Mouse (Mus musculus) left cerebral cortex, postnatal 14 days (tissue): ENCODE results near the gene Adcy9. TPM values are rescaled to one million over a fixed set of nuclear protein-coding genes. Genes with fewer than 3 reads are reported as not detected.
A peak's percentile ranks its signal among the peaks of the same experiment; 100 is the strongest.

Experiments used
- DNase-seq, 2 experiments: peaks; one replicate each; pipeline ENCODE4 v3.0.0; 2021 to 2022; ENCODE audit warnings: low spot score in 2 of 2, mixed read lengths in 1 of 2
- intact Hi-C: fragments of 180-260 bp; cut with DNase I; formaldehyde crosslinking; loops from one replicate; pipeline ENCODE4 v1.15.1; 2025
- long read RNA-seq, 2 experiments: library from polyadenylated mRNA; stranded (forward); transcript quantifications; one replicate each; pipeline ENCODE4 v2.0.0; 2021
- total RNA-seq, 2 experiments: library from RNA; stranded (reverse); gene quantifications; 2 replicates each; pipeline ENCODE4 v1.2.3; 2021

The Adcy9 gene
- 10 to 100 TPM; 50.1 to 57.1 TPM for total RNA-seq
- long read RNA-seq, experiment 1, full-length matches to known transcripts, result 7 of 17 reads
- long read RNA-seq, experiment 1, partial matches to known transcripts, result 6 of 17 reads
- long read RNA-seq, experiment 1, other reads (novel, unspliced or antisense), result 4 of 17 reads
- long read RNA-seq, experiment 2, full-length matches to known transcripts, result 7 of 17 reads
- long read RNA-seq, experiment 2, partial matches to known transcripts, result 6 of 17 reads
- long read RNA-seq, experiment 2, other reads (novel, unspliced or antisense), result 4 of 17 reads

DNA sequence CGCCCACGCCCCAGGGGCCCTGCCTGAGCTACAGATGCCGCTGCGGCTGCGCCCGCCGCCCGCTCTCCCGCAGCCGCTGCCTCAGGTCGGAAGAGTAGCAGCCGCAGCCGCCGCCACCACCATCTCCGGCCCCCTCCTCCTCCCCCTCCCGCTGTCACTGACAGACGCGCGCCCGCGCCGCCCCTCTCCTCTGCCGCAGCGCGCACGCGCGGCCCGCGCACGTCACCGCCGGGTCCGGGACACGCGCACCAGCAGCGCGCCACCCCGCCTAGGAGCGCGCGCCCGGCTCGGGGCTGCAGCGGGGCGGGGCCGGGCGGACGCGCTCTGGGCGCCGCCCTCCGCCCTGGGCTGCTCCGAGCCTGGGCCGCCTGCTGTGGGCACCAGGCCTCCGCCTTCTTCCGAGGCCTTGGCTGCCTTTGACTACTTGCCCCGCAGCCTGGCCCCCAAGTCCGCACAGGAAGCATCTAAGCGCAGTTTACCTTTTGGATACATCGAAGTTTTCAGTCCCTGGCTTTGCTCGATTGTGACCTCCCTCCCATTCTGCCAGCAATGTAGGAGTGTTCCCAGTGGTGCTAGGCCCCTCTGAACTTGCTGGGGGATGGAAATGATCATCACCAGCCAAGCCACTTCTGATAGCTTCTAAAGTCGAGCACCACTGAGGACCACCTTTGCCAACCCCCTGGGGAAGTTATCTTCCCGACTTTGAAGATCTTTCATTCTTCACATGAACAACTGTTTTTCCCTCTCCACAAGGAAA is at the start of gene Adcy9:
TSS of gene Adcy9 (minus strand) at position 201 of the 757 bp plus-strand sequence.
- intact Hi-C loops, result loop anchor here (2.0 kb wide), 1 partner anchor 104 kb away; no protein-coding TSS in a partner anchor
- DNase-seq, result peak; percentile 89 to 92

DNA sequence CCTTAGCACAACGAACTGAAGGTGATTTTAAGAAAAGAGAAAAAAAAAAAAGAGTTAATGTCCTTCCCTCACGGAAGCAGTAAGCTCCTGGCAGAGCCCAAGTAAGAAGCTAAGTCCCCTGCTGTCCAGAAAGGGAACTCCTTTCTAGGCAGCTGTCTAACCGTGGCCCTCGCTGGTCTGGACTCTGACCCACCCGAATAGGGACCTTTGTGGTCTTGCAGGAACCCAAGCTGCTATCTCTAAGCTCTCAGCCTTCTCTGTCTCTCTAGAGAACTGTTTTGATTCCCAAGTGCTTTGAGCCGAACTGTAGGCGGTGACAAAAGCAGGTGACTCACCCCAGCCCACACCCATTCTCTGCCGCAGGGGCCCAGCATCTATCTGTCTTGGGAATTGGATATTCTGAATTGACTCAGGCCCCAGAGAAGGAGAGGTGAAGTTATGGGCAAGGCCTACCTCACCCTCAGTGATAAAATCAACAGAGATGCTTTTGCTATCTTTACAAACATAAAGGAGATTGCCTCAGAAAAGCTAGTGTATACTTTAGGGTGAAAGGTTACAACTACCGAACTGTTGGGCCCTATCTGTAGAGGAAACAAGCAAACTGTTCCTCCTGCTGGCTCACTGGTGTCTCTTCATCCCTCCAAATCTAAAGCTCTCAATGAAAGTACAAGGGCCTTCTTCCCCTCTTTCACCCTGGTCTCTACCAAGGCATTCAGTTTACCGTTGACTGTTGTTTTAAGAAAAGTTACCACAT is 49.5 kb upstream of the Adcy9 start:
- DNase-seq, result peak in 1 of 2 experiments; percentile 28
- intact Hi-C loops, result loop anchor here (5.0 kb wide), 2 partner anchors 52 to 152 kb away; no protein-coding TSS in a partner anchor

DNA sequence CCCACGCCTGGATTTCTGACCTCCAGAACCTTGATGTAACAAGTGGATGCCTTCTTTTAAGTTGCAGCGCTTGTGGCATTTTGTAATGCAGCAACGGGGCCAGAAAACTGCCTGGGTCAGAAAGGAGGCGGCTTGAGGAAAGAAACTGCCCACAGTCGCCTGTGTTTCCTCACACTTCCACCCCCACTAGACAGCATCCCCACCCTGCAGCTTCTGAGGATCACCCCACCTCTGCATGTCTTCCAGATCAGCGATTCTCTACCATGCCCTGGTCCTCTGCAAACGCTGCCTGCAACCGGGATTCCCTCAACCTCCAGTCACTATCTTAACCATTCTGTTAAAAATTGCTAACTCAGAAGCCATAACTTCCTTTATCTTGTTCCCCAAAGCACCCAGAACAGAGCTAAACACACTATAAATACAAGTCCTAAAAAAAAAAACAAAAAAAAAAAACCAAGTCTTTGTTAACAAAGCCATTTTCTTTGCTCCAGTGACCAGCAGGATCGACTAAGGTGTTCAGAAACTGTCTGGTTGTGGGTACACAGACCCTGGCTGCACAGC is 44.3 kb upstream of the Adcy9 start:
- DNase-seq, result no peak
- intact Hi-C loops, result no loop called here

DNA sequence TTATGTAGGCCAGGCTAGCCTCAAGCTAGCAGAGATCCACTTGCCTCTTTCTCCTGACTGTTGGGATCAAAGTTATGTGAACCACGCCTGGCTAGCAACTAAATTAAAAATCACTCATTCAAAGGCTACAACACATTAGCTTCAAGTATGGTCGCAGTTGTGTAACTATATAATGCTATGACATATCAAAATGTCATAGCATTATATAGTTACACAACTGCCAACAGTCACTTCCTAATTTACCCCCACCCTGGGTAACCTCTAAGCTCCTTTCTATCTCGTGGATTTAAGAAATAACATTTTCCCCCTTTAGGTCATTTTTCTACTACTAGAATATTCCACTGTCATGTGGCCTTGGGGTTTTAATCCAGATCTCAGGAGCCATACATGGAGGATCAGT is 37.6 kb upstream of the Adcy9 start:
- DNase-seq, result no peak
- intact Hi-C loops, result loop anchor here (5.0 kb wide), 1 partner anchor 41 kb away; no protein-coding TSS in a partner anchor

DNA sequence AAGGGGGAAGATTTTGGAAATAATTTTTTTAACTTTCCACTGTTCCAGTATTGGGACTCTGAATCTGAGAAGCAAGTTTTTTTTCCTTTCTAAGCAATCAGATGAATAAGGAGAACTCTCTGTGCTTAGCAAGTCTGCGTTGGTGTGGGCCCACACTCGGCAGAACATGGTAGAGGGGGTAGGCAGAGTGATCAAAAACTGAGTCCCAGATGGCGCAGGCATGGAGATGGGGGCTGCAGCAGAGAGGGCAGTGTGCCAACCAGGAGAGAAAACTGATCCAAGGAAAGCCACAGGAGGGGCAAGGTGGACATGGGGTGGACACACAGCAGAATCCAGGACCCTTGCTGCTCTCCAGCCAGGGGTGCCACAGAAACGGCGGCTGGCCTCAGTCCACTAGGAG is 36.1 kb upstream of the Adcy9 start:
- intact Hi-C loops, result loop anchor here (5.0 kb wide), 1 partner anchor 39 kb away; no protein-coding TSS in a partner anchor
- DNase-seq, result peak; percentile 74 to 87

DNA sequence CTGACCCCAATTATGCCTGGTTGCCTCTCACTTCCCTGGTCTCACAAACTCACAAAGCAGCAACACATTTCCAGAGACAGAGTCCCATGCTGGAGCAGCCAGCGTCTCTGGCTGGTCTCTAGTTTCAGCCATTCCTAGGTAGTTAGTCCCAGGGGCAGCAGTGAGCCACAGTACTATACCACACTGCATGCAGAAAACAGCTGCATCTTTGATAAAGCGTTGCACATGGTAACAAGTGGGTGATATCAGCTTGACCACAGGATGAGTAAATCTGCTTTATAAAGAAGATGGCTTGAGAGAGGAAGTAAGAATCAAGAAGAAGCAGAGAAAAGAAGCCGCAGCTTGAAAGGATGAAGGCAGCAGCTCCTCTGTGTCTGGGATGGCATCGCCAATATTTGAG is 35.4 kb upstream of the Adcy9 start:
- DNase-seq, result no peak
- intact Hi-C loops, result loop anchor here (5.0 kb wide), 1 partner anchor 38 kb away; no protein-coding TSS in a partner anchor

DNA sequence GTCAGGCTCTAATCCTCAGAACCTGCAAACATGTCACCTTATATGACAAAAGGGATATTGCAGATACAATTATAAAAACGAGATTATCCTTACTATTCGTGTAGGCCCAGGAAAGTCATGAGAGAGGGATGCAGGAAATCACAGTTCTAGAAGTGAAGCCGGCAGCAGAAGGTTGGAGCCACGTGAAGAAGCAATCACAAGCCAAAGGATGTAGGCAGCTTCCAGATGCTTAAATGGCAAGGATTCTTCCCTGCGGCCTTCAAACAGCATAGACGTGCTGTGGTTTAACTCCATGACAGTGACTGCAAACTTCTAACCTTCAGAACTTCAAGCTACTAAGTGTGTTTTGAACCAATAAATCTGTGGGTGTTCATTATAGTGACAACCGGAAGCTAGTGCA is 34.3 kb upstream of the Adcy9 start:
- DNase-seq, result peak in 1 of 2 experiments; percentile 64
- intact Hi-C loops, result no loop called here

DNA sequence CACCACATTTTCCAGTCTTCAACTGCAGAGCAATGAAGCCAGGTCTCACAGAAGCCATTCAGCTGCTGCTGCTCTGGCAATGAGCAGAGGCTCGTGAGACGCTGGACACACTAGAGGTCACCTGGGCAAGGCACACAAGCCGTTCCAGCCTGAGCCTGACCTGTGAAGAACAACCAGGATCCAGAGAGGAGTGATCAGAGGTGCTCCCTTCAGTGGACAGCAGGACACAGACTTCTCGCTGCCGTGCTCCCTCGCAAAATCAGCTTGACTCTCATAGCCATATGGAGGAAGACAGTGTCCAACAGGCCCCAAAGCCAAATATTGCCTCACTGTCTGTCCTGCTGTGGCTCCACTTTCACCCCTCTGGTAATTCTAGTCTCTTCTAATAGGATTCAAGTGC is 29.1 kb upstream of the Adcy9 start:
- intact Hi-C loops, result no loop called here
- no peak for DNase-seq

DNA sequence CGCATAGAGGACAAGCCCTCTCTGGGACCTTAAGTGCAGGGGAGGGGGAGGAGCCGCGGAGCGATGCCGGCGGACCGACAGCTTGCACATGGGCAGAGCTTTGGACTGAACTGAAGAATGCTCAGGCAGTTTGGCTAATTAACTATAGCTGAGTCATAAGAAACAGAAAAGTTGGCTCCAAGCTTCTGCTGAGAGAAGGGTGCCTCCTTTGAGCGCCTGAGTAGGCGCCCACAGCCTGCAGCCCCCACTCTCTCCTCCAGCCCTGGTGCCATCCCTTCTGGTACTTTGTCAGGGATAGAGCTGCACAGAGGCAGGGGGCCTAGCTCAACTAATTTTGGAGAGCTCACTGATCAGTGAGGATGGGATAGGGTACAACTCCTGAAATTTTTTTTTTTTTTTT is 27.9 kb upstream of the Adcy9 start:
- intact Hi-C loops, result no loop called here
- peak; percentile 56 to 66 for DNase-seq

DNA sequence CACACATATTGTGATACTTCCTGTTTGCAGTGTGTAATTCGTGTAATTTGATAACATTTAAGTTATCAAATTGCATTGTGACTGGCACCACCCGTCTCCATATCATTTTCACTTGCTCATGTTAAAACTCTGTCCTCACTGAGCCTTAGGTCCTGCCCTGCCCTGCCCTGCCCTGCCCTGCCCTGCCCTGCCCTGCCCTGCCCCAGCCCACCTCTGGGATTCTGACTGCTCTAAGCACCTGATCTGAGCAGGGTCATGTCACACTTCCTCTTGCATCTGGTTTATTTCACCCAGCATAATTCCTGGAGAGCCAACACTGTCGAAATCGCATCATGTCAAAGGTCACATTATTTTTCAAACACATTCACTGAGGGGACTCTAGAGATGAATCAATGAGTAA is 26.1 kb upstream of the Adcy9 start:
- intact Hi-C loops, result no loop called here
- no peak for DNase-seq

DNA sequence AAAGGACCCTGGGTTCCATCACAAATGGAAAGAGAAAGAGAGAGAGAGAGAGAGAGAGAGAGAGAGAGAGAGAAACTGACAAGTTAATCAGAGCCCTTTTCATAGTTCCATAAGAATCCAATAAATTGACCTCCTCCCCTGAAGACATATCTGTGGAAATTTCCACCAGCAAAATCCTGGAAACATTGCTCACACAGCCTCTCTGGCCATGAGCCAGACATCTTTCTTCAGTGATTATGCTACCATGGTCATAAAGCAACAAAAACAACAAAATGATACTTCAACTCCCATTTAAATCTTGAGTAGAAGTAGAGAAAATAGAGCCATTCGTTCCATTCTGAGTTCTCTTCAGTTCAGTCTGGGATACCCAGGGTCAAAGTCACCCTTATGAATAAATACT is 24.1 kb upstream of the Adcy9 start:
- intact Hi-C loops, result no loop called here
- DNase-seq, result no peak

DNA sequence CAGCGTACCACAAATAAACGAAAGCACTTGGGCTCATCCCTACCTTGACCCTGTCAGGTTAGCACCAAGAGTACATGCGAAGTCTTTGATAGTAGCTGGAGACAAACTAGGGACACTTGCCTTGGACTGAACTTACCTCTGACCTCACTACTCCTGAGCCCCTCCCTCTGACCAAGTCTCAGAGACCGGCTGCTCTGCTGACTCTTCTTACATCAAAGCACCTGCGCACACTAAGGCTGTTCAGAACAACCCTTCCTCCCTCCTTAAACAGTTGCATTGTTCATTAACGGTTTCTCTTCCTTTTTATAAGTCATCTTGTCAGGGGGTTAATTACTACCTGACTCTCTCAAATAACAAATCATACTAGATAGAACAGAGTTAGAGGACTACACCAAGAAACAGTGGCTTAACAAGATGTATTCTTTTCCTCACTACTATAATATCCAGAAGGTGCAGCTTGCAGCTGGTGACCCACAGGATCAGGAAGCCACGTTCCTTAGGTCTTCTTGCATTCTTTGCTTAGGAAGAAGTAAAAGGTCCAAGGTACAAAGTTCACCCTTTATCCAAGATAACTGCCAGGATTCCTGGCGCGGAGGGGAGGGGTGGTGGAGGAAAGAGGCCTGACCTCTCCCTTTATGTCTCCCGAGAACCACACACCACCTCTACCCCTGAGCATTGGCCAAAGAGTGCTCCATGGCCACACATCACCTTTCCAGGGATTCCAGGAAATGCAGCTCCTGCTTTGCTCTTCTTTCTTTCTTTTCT is 19.2 kb upstream of the Adcy9 start:
- no peak for DNase-seq

DNA sequence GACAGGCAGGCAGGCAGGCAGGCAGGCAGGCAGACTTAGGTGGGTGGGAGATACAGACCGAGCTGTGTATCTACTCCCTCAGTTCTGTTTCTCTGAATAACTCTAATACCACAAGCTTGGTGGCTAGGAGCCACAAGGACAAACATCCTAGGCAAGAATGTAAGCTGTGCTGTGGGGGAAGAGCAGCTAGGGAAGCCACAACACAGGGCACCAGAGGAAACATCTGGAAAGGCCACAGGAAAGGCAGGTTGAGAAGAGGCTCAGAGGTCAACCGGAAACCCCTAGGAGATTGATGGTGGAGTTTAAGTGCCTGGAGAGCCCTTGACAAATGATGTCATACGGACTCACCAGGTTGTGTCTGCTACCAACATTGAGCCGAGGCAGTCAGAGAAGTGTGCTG is 16.4 kb upstream of the Adcy9 start:
- intact Hi-C loops, result no loop called here
- DNase-seq, result no peak

More for the DNA sequence above, 19.2 kb upstream of the Adcy9 start:
- intact Hi-C loops, result no loop called here

DNA sequence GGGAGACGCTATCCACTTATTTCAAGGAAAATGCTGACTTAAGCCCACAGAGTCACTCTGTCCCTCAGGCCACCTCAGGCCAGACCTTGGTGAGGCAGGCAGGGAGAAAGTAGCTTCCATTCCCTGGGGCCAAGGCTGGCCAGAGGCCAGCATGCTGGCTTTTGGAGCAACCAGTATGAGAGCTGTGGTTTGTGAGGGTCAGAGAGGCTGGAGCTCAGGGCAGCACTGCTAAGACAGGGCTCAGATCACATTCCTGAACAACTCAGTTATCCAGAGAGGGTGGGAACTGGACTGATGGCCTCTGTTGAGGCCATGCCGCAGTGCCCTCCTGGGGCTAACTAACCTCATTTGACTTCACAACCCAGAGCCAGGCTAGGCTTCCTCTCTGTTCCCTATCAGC is 15.1 kb upstream of the Adcy9 start:
- DNase-seq, result no peak
- intact Hi-C loops, result no loop called here

DNA sequence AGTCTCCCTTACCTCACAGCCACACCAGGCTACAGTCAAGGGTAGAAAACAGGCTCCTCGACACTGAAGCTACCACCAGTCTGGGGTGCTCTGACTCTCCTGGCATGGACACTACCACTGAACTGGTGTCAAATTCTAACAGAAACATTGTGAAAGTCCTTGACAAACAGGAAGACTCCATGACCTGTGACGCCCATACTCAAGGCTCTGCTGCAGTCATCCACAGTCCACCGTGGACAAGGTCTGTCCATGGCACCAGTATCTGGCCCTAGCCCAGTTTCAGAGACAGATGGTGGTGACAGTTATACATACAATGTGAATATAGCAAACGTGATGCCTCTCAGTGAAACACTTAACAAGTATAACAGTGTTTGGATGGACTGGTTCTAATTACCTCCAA is 11.5 kb upstream of the Adcy9 start:
- intact Hi-C loops, result no loop called here
- DNase-seq, result no peak

DNA sequence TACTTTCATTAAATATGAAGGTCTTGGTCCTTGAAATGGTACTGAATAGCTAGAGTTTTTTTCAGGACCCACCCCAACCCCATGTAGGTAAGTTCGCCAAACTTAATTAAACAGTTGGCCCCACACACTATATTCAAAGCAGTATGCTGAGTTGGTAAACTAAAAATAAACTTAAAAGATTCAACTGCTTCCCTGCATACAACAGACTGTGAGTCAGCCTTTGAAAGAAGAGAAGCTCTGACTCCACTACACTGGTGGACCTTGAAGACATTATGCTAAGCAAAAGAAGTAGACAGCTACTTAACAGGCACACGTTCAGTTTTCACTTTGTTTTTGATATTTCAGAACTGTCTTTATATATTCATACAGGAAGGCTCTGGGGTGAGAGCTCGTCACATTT is 10.7 kb upstream of the Adcy9 start:
- no peak for DNase-seq
- intact Hi-C loops, result no loop called here

DNA sequence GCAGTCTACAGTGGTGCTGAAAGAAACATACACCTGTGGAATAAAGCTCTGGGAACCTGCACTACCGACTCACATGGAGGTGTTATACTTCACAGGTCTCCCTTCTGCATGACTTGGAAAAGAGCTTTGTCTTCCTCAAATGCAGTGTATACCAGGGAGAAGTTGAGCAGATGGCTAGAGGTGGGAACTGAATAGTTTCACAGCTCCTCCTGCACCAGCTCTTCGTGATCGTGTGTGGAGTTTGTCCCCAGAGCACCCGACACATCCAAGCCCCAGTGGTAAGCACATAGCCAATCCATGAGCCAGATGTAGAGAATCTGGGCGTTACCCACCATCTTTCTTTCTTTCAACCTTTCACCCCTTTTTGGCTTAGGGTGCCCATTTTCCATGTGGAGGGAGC is 9.9 kb upstream of the Adcy9 start:
- intact Hi-C loops, result no loop called here
- peak in 1 of 2 experiments; percentile 64 for DNase-seq

DNA sequence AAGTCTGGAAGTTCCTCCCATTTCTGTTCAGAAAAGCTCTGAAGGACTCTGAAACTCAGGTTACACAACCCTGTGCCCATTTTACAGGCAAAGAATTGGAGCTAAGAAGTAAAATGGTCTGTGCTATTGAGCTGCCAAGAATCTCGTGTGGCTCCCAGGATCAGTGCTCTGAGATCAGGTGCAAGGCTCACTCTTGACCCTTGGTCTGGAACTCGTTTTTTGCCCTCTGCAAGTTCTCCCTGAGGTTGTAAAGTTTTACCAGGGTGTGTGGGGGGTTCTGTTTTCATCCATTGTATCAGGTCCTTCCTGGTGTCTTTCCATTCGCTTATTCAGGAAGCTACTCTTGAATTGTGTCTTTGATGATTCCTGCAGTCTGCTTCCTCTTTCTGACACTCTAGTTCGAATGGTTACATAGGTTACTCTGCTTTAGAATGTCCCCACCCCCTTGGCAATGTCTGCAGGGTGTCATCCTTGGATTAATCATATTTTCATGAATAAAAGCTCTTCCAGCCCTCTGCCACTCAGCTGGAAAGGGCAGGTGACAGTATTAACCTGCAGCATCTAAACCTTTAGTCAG is 5.4 kb upstream of the Adcy9 start:
- intact Hi-C loops, result no loop called here
- no peak for DNase-seq

DNA sequence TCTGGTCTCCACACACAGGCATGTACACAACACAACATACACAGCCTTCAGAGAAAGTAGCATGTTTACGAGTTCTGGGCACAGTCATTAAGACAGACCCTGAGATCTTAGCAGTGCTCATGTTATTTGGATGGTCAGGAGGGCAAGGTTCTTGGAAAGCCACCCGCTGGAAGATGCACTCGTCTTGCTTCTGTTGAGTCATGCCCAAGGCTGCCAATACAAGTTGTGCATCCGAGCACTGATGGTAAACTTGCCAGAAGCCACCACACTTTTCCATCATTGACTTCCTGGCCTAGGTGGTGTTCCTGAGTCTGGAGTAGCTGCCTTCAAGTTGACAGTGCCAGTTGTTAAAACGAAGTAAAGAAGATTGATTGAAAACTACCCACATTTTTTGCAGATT is 3.3 kb upstream of the Adcy9 start:
- no peak for DNase-seq
- intact Hi-C loops, result no loop called here
